Mouse (Mus musculus) lung, postnatal 0 days (tissue): Measurements from ENCODE around the gene Cbl.

Experiments used
- CTCF ChIP-seq: IDR thresholded peaks from 2 replicates; pipeline ENCODE4 v1.5.1; 2016; ENCODE audit warnings: antibody characterized with exemption, mild to moderate bottlenecking
- EP300 ChIP-seq: IDR thresholded peaks from 2 replicates; pipeline ENCODE4 v1.6.1; 2016; ENCODE audit warnings: antibody characterized with exemption, mild to moderate bottlenecking, control low read depth

GRCm38 (mm10) chr9:44254508-44255135 lies 20.8 kb upstream of the Cbl start:
- no peak for TF ChIP-seq CTCF
- TF ChIP-seq EP300, result no peak
